Mouse (Mus musculus): ENCODE data around the gene Mfap2. TPM values are rescaled to one million over a fixed set of nuclear protein-coding genes. Genes with fewer than 3 reads are reported as not detected.

Mfap2 gene
- polyA plus RNA-seq, 1 experiment = not detected

- 71% methylated on average over 13 of the region's 13 CpGs for WGBS
- Histone ChIP-seq H3K4me1 (ENCODE audit: control insufficient read depth, insufficient read depth, low read length) (no peaks in the 10 kb centered on the region), H3K27ac (ENCODE audit: insufficient read depth, low read depth, low read length) (no peak overlapping the region), H3K4me3 (ENCODE audit: insufficient read depth, low read depth, low read length) (no peak overlapping the region)
- TF ChIP-seq POLR2A (IDR thresholded peaks at IDR 0.05; ENCODE audit: insufficient read depth, low read depth, low read length) = no peak
- TF ChIP-seq CTCF (IDR thresholded peaks at IDR 0.05; ENCODE audit: insufficient read depth, low read depth, low read length) = no peak
These were observed 38.5 kb upstream of the Mfap2 start for GRCm38 (mm10) chr4:140971691-140972090.

- H3K4me3 ChIP-seq (ENCODE audit: insufficient read depth, low read depth, low read length) = no peak overlapping the region
- no peak overlapping the region for H3K27ac ChIP-seq (ENCODE audit: insufficient read depth, low read depth, low read length)
- TF ChIP-seq CTCF (IDR thresholded peaks at IDR 0.05; ENCODE audit: insufficient read depth, low read depth, low read length) (no peak), POLR2A (IDR thresholded peaks at IDR 0.05; ENCODE audit: insufficient read depth, low read depth, low read length) (no peak)
- 96% methylated on average over 6 of the region's 6 CpGs for WGBS
- no peaks in the 10 kb centered on the region for H3K4me1 ChIP-seq (ENCODE audit: control insufficient read depth, insufficient read depth, low read length)
These were observed 35.8 kb upstream of the Mfap2 start for GRCm38 (mm10) chr4:140974408-140974807.

GRCm38 (mm10) chr4:140975356-140975755 is 34.9 kb upstream of the Mfap2 start:
- TF ChIP-seq POLR2A (IDR thresholded peaks at IDR 0.05; ENCODE audit: insufficient read depth, low read depth, low read length) (no peak), CTCF (IDR thresholded peaks at IDR 0.05; ENCODE audit: insufficient read depth, low read depth, low read length) (no peak)
- 96% methylated on average over 7 of the region's 7 CpGs for WGBS
- Histone ChIP-seq H3K27ac (ENCODE audit: insufficient read depth, low read depth, low read length) (no peak overlapping the region), H3K4me1 (ENCODE audit: control insufficient read depth, insufficient read depth, low read length) (no peaks in the 10 kb centered on the region), H3K4me3 (ENCODE audit: insufficient read depth, low read depth, low read length) (no peak overlapping the region)

GRCm38 (mm10) chr4:140977278-140977677 is 32.9 kb upstream of the Mfap2 start:
- H3K4me3 ChIP-seq (ENCODE audit: insufficient read depth, low read depth, low read length) = no peak overlapping the region
- no peak overlapping the region for H3K27ac ChIP-seq (ENCODE audit: insufficient read depth, low read depth, low read length)
- no peaks in the 10 kb centered on the region for H3K4me1 ChIP-seq (ENCODE audit: control insufficient read depth, insufficient read depth, low read length)
- TF ChIP-seq POLR2A (IDR thresholded peaks at IDR 0.05; ENCODE audit: insufficient read depth, low read depth, low read length) (no peak), CTCF (IDR thresholded peaks at IDR 0.05; ENCODE audit: insufficient read depth, low read depth, low read length) (no peak)
- 86% methylated on average over 10 of the region's 10 CpGs for WGBS

GRCm38 (mm10) chr4:140977886-140978692 is 32.1 kb upstream of the Mfap2 start:
- Histone ChIP-seq H3K4me3 (ENCODE audit: insufficient read depth, low read depth, low read length) (no peak overlapping the region), H3K4me1 (ENCODE audit: control insufficient read depth, insufficient read depth, low read length) (no peaks in the 10 kb centered on the region), H3K27ac (ENCODE audit: insufficient read depth, low read depth, low read length) (no peak overlapping the region)
- no peak for TF ChIP-seq POLR2A (IDR thresholded peaks at IDR 0.05; ENCODE audit: insufficient read depth, low read depth, low read length)
- TF ChIP-seq CTCF (IDR thresholded peaks at IDR 0.05; ENCODE audit: insufficient read depth, low read depth, low read length) = no peak
- 94% methylated on average over 14 of the region's 14 CpGs for WGBS

- 0 out of 2 replicates have a peak, but pooled peaks have one; percentile 21 for TF ChIP-seq CTCF (IDR thresholded peaks at IDR 0.05; ENCODE audit: insufficient read depth, low read depth, low read length)
- no peak for TF ChIP-seq POLR2A (IDR thresholded peaks at IDR 0.05; ENCODE audit: insufficient read depth, low read depth, low read length)
- 93% methylated on average over 2 of the region's 2 CpGs for WGBS
These were observed 28.6 kb upstream of the Mfap2 start for GRCm38 (mm10) chr4:140981605-140982004.

GRCm38 (mm10) chr4:140982808-140983207 is 27.4 kb upstream of the Mfap2 start:
- H3K27ac ChIP-seq (ENCODE audit: insufficient read depth, low read depth, low read length) = no peak overlapping the region
- no peak overlapping the region for H3K4me3 ChIP-seq (ENCODE audit: insufficient read depth, low read depth, low read length)
- no peak for TF ChIP-seq POLR2A (IDR thresholded peaks at IDR 0.05; ENCODE audit: insufficient read depth, low read depth, low read length)
- TF ChIP-seq CTCF (IDR thresholded peaks at IDR 0.05; ENCODE audit: insufficient read depth, low read depth, low read length) = no peak
- WGBS = 43% methylated on average over 4 of the region's 4 CpGs
- H3K4me1 ChIP-seq (ENCODE audit: control insufficient read depth, insufficient read depth, low read length) = peaks cover 10% of the 10 kb centered on the region

More at GRCm38 (mm10) chr4:140981605-140982004, 28.6 kb upstream of the Mfap2 start:
- H3K4me1 ChIP-seq (ENCODE audit: control insufficient read depth, insufficient read depth, low read length) = peaks cover 6% of the 10 kb centered on the region
- no peak overlapping the region for H3K4me3 ChIP-seq (ENCODE audit: insufficient read depth, low read depth, low read length)
- H3K27ac ChIP-seq (ENCODE audit: insufficient read depth, low read depth, low read length) = no peak overlapping the region

- Histone ChIP-seq H3K4me1 (ENCODE audit: control insufficient read depth, insufficient read depth, low read length) (peaks cover 14% of the 10 kb centered on the region), H3K4me3 (ENCODE audit: insufficient read depth, low read depth, low read length) (no peak overlapping the region), H3K27ac (ENCODE audit: insufficient read depth, low read depth, low read length) (no peak overlapping the region)
- TF ChIP-seq POLR2A (IDR thresholded peaks at IDR 0.05; ENCODE audit: insufficient read depth, low read depth, low read length) = no peak
- no peak for TF ChIP-seq CTCF (IDR thresholded peaks at IDR 0.05; ENCODE audit: insufficient read depth, low read depth, low read length)
- WGBS = 16% methylated on average over 9 of the region's 9 CpGs
These were observed 26.8 kb upstream of the Mfap2 start for GRCm38 (mm10) chr4:140983442-140983841.

- no peak for TF ChIP-seq POLR2A (IDR thresholded peaks at IDR 0.05; ENCODE audit: insufficient read depth, low read depth, low read length)
- no peak for TF ChIP-seq CTCF (IDR thresholded peaks at IDR 0.05; ENCODE audit: insufficient read depth, low read depth, low read length)
- no peak overlapping the region for H3K27ac ChIP-seq (ENCODE audit: insufficient read depth, low read depth, low read length)
- WGBS = 92% methylated on average over 6 of the region's 6 CpGs
- H3K4me1 ChIP-seq (ENCODE audit: control insufficient read depth, insufficient read depth, low read length) = peaks cover 25% of the 10 kb centered on the region
- no peak overlapping the region for H3K4me3 ChIP-seq (ENCODE audit: insufficient read depth, low read depth, low read length)
These were observed 25.7 kb upstream of the Mfap2 start for GRCm38 (mm10) chr4:140984544-140984943.

All from olfactory bulb, adult 2 months (tissue).